Mouse (Mus musculus): Measurements from ENCODE around the gene Tbx18. TPM values are rescaled to one million over a fixed set of nuclear protein-coding genes. Genes with fewer than 3 reads are reported as not detected.

Gene Tbx18
- 1.8 and 1.9 TPM in 2 replicates for polyA plus RNA-seq (2015; fragmentation: Nextera tagmentation; extraction: Ambion mirVana)

DNA sequence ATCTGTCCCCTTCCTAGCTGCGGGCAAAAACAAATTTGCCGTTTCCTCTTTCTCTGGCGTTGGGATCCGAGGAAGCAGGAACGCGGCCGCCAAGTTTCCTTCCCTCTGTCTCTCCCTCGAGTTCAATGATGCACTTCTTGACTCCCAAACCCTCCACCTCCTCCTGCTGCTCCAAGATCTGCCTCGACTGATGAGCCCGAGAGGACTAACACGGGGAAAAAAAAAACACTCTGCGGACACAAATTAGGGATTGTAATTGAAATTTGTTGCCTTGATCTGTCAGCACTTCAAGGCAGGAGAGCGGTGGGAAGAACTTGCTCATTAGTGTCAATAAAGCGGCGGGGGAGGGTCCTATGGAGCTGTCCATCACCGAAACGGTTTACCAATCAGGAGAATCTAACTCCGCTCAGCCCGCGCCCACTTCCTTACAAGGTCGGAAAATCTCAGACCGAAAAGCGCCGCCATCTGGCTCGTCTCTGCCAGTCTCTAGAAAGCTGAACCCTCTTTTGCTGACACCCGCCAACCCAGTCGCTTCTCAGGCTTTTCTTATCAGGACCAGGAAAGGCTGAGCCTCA is at the start of gene Tbx18:
Tbx18 (minus strand) TSS at position 300 of the 575 bp plus-strand sequence.
- Histone ChIP-seq H3K27ac (replicated peaks) (no peak within 1 kb of the TSS), H3K9ac (peak within 1 kb of the TSS; percentile 67), H3K9me3 (no peaks in the 10 kb centered on the region), H3K4me2 (peak within 1 kb of the TSS; percentile 60), H3K27me3 (peaks cover 90% of the 10 kb centered on the region), H3K36me3 (no peaks in the 10 kb centered on the region), H3K4me1 (replicated peaks) (peaks cover 24% of the 10 kb centered on the region), H3K4me3 (peak within 1 kb of the TSS; percentile 41)
- ATAC-seq (ENCODE audit: low read depth): peak; percentile 64; the same call in 1 of the 2 replicates
- under 1% methylated on average over 27 of the region's 27 CpGs for WGBS

DNA sequence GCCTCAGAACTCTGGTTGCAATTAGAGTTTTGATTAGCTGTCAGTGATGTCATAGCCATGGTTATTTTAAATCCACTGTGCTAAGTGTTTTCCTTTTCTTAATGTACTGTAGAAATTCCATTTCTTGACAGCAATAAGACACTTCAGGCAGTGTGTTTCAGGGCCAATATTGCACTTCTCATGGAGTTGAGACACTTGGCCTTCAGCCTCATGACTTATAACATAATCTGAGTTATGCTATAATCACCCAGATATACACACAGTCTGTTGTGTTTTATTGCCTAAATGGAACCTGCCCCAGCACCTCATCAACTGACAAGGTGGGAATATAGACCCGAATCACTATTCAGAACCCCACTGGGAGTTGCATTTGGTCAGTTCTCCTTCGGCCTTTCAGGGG is 42.9 kb upstream of the Tbx18 start:
- H3K36me3 ChIP-seq: no peaks in the 10 kb centered on the region
- no peak overlapping the region for H3K27ac ChIP-seq (replicated peaks)
- no peak overlapping the region for H3K4me3 ChIP-seq
- 77% methylated on average over 2 of the region's 2 CpGs for WGBS
- H3K4me2 ChIP-seq: no peak overlapping the region
- H3K9ac ChIP-seq: no peak overlapping the region
- H3K27me3 ChIP-seq: no peaks in the 10 kb centered on the region
- H3K4me1 ChIP-seq (replicated peaks): no peaks in the 10 kb centered on the region
- no peak for ATAC-seq (ENCODE audit: low read depth)
- H3K9me3 ChIP-seq: no peaks in the 10 kb centered on the region

- no peak overlapping the region for H3K27ac ChIP-seq (replicated peaks)
- H3K27me3 ChIP-seq: no peaks in the 10 kb centered on the region
- H3K4me2 ChIP-seq: no peak overlapping the region
- H3K4me3 ChIP-seq: no peak overlapping the region
- no peak overlapping the region for H3K9ac ChIP-seq
- no peaks in the 10 kb centered on the region for H3K36me3 ChIP-seq
- H3K4me1 ChIP-seq (replicated peaks): no peaks in the 10 kb centered on the region
- H3K9me3 ChIP-seq: no peaks in the 10 kb centered on the region
- ATAC-seq (ENCODE audit: low read depth): no peak
- WGBS: 57% methylated on average over 4 of the region's 4 CpGs
Observed at GRCm38 (mm10) chr9:87755621-87756020, 24.6 kb upstream of the Tbx18 start.

- no peaks in the 10 kb centered on the region for H3K36me3 ChIP-seq
- no peak overlapping the region for H3K4me3 ChIP-seq
- 82% methylated on average over 8 of the region's 8 CpGs for WGBS
- H3K4me2 ChIP-seq: no peak overlapping the region
- H3K4me1 ChIP-seq (replicated peaks): peaks cover 19% of the 10 kb centered on the region
- H3K27ac ChIP-seq (replicated peaks): no peak overlapping the region
- no peak overlapping the region for H3K9ac ChIP-seq
- no peaks in the 10 kb centered on the region for H3K9me3 ChIP-seq
- no peak for ATAC-seq (ENCODE audit: low read depth)
- H3K27me3 ChIP-seq: peaks cover 71% of the 10 kb centered on the region
Observed at GRCm38 (mm10) chr9:87741599-87741998, 10.5 kb upstream of the Tbx18 start.

- Histone ChIP-seq H3K9me3 (no peaks in the 10 kb centered on the region), H3K36me3 (no peaks in the 10 kb centered on the region), H3K27me3 (peaks cover 80% of the 10 kb centered on the region), H3K27ac (replicated peaks) (no peak overlapping the region), H3K4me1 (replicated peaks) (peaks cover 19% of the 10 kb centered on the region), H3K4me3 (peak overlapping the region; percentile 10; the same call in 1 of the 2 replicates), H3K4me2 (peak overlapping the region; percentile 41), H3K9ac (no peak overlapping the region)
- under 1% methylated on average over 11 of the region's 11 CpGs for WGBS
- peak; percentile 71 for ATAC-seq (ENCODE audit: low read depth)
Observed at GRCm38 (mm10) chr9:87740667-87741066, 9.6 kb upstream of the Tbx18 start.

- Histone ChIP-seq H3K4me2 (peak overlapping the region; percentile 41), H3K27ac (replicated peaks) (no peak overlapping the region), H3K4me3 (peak overlapping the region; percentile 10; the same call in 1 of the 2 replicates), H3K9me3 (no peaks in the 10 kb centered on the region), H3K27me3 (peaks cover 85% of the 10 kb centered on the region), H3K36me3 (no peaks in the 10 kb centered on the region), H3K9ac (no peak overlapping the region), H3K4me1 (replicated peaks) (peaks cover 19% of the 10 kb centered on the region)
- ATAC-seq (ENCODE audit: low read depth): peak; percentile 50
- WGBS: 2% methylated on average over 20 of the region's 20 CpGs
Observed at GRCm38 (mm10) chr9:87740241-87740645, 9.2 kb upstream of the Tbx18 start.

DNA sequence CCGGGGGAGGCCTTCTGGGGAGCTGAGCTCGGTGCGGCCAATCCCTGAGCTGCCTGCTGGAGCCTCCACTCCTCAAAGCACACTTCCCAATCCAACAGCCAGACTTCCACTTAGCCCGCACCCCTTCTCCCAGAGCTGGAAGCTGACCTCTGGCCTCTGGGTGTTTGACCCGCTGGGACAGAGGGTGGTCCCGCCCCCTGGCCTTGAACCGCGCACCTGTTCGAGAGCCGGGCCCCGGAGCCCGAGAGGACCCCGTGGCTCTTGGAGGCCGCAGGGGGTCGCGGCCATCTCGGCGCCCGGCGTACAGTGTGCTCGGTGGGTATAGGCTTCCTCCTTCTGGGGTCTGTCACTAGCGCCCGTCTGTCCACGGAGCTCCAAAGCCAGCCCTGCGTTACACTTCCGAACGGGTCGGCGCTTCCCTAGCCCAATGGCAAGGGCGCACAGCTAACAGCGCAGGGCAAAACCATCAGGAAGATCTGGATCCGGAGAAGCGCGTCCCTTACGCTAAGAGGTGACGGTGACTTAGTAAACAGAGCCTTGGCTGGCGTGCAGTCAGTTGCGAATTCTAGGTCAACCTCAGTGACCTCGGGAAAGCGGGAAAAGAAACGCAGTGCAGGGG is 8.6 kb upstream of the Tbx18 start:
- no peaks in the 10 kb centered on the region for H3K9me3 ChIP-seq
- no peak overlapping the region for H3K27ac ChIP-seq (replicated peaks)
- peak overlapping the region; percentile 10 for H3K4me3 ChIP-seq
- peaks cover 90% of the 10 kb centered on the region for H3K27me3 ChIP-seq
- H3K4me1 ChIP-seq (replicated peaks): peaks cover 19% of the 10 kb centered on the region
- H3K4me2 ChIP-seq: peak overlapping the region; percentile 41
- 1% methylated on average over 41 of the region's 41 CpGs for WGBS
- no peaks in the 10 kb centered on the region for H3K36me3 ChIP-seq
- peak; percentile 52; the same call in 1 of the 2 replicates for ATAC-seq (ENCODE audit: low read depth)
- H3K9ac ChIP-seq: no peak overlapping the region

DNA sequence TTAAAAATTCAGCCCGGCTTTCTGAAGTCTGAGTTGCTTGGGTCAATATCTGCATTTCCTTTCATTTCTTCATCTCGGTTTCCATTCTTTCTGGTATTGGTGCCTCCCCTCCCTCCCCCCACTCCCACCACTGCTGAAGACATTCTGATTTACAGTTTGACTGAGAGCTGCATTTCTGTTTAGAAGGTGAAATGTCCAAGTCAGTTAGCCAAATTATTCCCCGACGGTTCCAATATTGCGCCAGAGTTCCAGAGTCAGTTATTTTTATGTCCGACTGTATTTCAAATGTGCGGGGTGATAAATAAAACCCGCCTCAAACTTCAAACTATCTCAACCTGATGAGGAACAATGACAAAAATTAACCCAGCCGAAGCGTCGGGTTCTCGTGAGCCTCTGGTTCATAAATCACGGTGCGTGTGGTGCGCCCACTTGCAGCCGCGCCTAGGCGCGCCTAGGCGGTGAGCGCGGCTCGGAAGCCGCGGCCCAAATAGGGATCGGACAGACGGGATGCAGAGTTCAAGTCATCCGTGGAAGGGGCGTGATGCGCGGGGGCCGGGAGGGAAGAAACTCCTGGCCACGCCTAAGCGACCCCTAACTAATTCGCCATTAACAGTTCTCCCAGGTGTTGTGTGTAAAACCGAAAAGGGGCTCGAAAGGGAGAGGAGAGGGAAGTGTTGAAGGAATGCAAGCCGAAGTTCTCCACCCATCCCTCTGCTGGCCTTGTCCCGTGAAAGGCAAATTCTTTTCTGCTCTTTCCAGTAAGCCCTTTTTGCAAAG is 7.9 kb upstream of the Tbx18 start:
- Histone ChIP-seq H3K4me1 (replicated peaks) (peaks cover 19% of the 10 kb centered on the region), H3K36me3 (no peaks in the 10 kb centered on the region), H3K27me3 (peaks cover 97% of the 10 kb centered on the region), H3K27ac (replicated peaks) (no peak overlapping the region), H3K4me2 (peak overlapping the region; percentile 41), H3K9ac (no peak overlapping the region), H3K4me3 (peak overlapping the region; percentile 10), H3K9me3 (no peaks in the 10 kb centered on the region)
- no peak for ATAC-seq (ENCODE audit: low read depth)
- under 1% methylated on average over 39 of the region's 39 CpGs for WGBS

DNA sequence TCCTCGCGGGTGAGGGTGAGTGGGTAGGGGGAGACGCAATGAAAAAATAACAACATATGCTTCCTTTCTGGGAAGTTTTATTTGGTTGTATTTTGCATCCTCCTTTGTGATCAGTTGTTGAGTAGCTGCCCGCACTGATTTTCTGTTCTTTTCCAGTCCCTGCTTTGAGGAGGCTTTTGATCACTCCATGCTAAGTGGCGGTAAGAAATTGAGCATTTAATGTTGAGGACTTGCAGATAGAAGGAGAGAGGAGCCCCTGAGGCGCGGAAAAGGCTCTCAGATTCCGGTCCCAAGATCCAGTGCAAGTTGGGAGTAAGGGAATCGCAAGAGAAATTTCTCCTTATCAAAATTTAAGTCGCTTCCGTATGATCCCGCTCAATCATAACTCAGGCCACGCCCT is 7.1 kb upstream of the Tbx18 start:
- H3K4me3 ChIP-seq: no peak overlapping the region
- H3K9me3 ChIP-seq: no peaks in the 10 kb centered on the region
- 1% methylated on average over 13 of the region's 13 CpGs for WGBS
- H3K4me1 ChIP-seq (replicated peaks): peaks cover 19% of the 10 kb centered on the region
- no peaks in the 10 kb centered on the region for H3K36me3 ChIP-seq
- no peak overlapping the region for H3K4me2 ChIP-seq
- H3K27ac ChIP-seq (replicated peaks): no peak overlapping the region
- ATAC-seq (ENCODE audit: low read depth): no peak
- no peak overlapping the region for H3K9ac ChIP-seq
- H3K27me3 ChIP-seq: peaks cover 99% of the 10 kb centered on the region

DNA sequence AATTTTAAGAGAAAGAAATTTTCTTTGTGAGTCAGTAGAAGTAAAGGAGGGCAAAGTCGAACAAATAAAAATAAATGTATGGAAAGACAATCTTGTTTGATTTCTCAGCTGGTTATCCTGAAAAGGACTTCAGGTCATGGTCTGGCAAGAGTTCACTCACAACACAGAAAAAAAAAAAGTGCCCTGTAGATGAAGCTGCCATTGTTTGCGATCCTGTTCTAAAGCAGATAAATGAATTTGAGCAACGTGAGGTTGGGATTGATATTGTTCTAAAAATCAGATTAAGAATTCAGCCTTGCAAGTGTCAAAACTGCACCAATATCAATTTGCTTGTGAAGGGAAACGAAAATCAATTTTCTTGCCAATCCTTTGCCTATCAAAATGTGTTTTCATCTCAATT is 6.2 kb upstream of the Tbx18 start:
- Histone ChIP-seq H3K9ac (no peak overlapping the region), H3K27me3 (peaks cover 99% of the 10 kb centered on the region), H3K27ac (replicated peaks) (no peak overlapping the region), H3K4me3 (no peak overlapping the region), H3K4me2 (no peak overlapping the region), H3K4me1 (replicated peaks) (peaks cover 19% of the 10 kb centered on the region), H3K36me3 (no peaks in the 10 kb centered on the region), H3K9me3 (no peaks in the 10 kb centered on the region)
- 3% methylated on average over 4 of the region's 4 CpGs for WGBS
- ATAC-seq (ENCODE audit: low read depth): no peak

DNA sequence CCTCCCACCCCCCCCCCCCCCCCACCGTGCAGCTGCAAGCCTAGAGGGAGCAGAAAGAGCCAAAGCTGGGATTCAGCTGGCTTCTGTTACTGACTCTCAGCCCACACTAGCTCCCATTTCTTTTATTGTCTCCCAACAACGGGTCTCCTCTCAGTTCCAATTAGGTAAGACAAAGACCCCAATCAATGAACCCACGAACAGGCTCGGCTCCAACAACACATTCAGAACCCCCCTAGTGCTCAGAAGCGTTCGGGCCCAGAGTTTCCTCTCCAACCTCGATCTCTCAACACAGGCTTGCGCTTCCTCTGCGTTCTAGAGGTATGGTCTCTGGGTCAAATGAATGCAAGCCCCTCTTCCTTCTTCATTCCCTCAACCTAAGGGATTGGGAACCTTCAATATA is 4.0 kb upstream of the Tbx18 start:
- ATAC-seq (ENCODE audit: low read depth): no peak
- no peaks in the 10 kb centered on the region for H3K9me3 ChIP-seq
- 1% methylated on average over 9 of the region's 9 CpGs for WGBS
- H3K27me3 ChIP-seq: peaks cover 96% of the 10 kb centered on the region
- no peaks in the 10 kb centered on the region for H3K36me3 ChIP-seq
- H3K27ac ChIP-seq (replicated peaks): no peak overlapping the region
- no peak overlapping the region for H3K9ac ChIP-seq
- no peak overlapping the region for H3K4me3 ChIP-seq
- H3K4me2 ChIP-seq: no peak overlapping the region
- peaks cover 27% of the 10 kb centered on the region for H3K4me1 ChIP-seq (replicated peaks)

- no peaks in the 10 kb centered on the region for H3K36me3 ChIP-seq
- H3K4me1 ChIP-seq (replicated peaks): peaks cover 27% of the 10 kb centered on the region
- 1% methylated on average over 9 of the region's 9 CpGs for WGBS
- no peak overlapping the region for H3K27ac ChIP-seq (replicated peaks)
- no peak overlapping the region for H3K4me2 ChIP-seq
- no peak overlapping the region for H3K4me3 ChIP-seq
- H3K27me3 ChIP-seq: peaks cover 96% of the 10 kb centered on the region
- ATAC-seq (ENCODE audit: low read depth): no peak
- H3K9me3 ChIP-seq: no peaks in the 10 kb centered on the region
- H3K9ac ChIP-seq: no peak overlapping the region
Observed at GRCm38 (mm10) chr9:87734631-87735030, 3.6 kb upstream of the Tbx18 start.

All from neural tube, embryonic 13.5 days (tissue).